Mouse (Mus musculus) midbrain, embryonic 11.5 days (tissue): ENCODE data around the gene Ppp1r27. TPM values are rescaled to one million over a fixed set of nuclear protein-coding genes. Genes with fewer than 3 reads are reported as not detected.
"Not testable (repeated sequence)": the region's sequence is repeated elsewhere in the genome, so short reads cannot be mapped to it uniquely, and the experiment has no call there.

Experiments
- ATAC-seq: fragments of 200-750 bp; cut with Nextera tagmentation; 2 replicates; pipeline ENCODE4 v1.8.0; 2017; ENCODE audit warnings: moderate TSS enrichment, moderate library complexity; ENCODE audit not compliant: low FRiP score
- DNase-seq: peaks from one replicate; pipeline ENCODE4 v3.0.0; 2015; ENCODE audit warnings: low spot score; ENCODE audit errors: missing footprints
- H3K27ac ChIP-seq: fragments of 300-500 bp; sonication (generic); 2 replicates; pipeline ENCODE4 v1.5.1; 2014; ENCODE audit warnings: low read depth, low read length
- H3K27me3 ChIP-seq: fragments of 300-500 bp; sonication (generic); 2 replicates; pipeline ENCODE4 v1.6.1; 2014; ENCODE audit warnings: mild to moderate bottlenecking, low read length, moderate library complexity, mixed read lengths; ENCODE audit not compliant: control insufficient read depth, insufficient read depth
- H3K36me3 ChIP-seq: fragments of 300-500 bp; sonication (generic); 2 replicates; pipeline ENCODE4 v1.6.1; 2014; ENCODE audit warnings: mild to moderate bottlenecking, low read length, moderate library complexity, mixed read lengths; ENCODE audit not compliant: control insufficient read depth, insufficient read depth
- H3K4me1 ChIP-seq: fragments of 300-500 bp; sonication (generic); 2 replicates; pipeline ENCODE4 v1.6.1; 2014; ENCODE audit warnings: low read length; ENCODE audit not compliant: control insufficient read depth, insufficient read depth
- H3K4me2 ChIP-seq: fragments of 300-500 bp; sonication (generic); 2 replicates; pipeline ENCODE4 v1.6.1; 2014; ENCODE audit warnings: mild to moderate bottlenecking, moderate library complexity
- H3K4me3 ChIP-seq: fragments of 300-500 bp; sonication (generic); 2 replicates; pipeline ENCODE4 v1.5.1; 2014; ENCODE audit warnings: low read depth, low read length
- H3K9ac ChIP-seq: fragments of 300-500 bp; sonication (generic); 2 replicates; pipeline ENCODE4 v1.6.1; 2014; ENCODE audit warnings: low read length
- H3K9me3 ChIP-seq: fragments of 300-500 bp; sonication (generic); 2 replicates; pipeline ENCODE4 v1.6.1; 2016; ENCODE audit warnings: low read length; ENCODE audit not compliant: control insufficient read depth
- WGBS: fragments of 180-500 bp; shearing (Covaris S2); extraction: QIAGEN DNeasy Blood & Tissue Kit; methylation state at CpG from one replicate; pipeline ENCODE4 v1.1.7; 2014; 5-methylcytosine and 5-hydroxymethylcytosine counted together
- polyA plus RNA-seq: library from polyadenylated mRNA; unstranded; fragments of >200 nt; fragmentation: Nextera tagmentation; extraction: Ambion mirVana; gene quantifications from 2 replicates; pipeline ENCODE4 v1.2.1, GENCODE M21; 2014

The Ppp1r27 gene
- polyA plus RNA-seq, 1 experiment from 2014 or later: not detected

GRCm38 (mm10) chr11:120515611-120516010 is 35.3 kb downstream of the Ppp1r27 start:
- H3K4me3 ChIP-seq: no peak overlapping the region
- WGBS: 18% methylated on average over 17 of the region's 17 CpGs
- H3K36me3 ChIP-seq: no peaks in the 10 kb centered on the region
- no peaks in the 10 kb centered on the region for H3K27me3 ChIP-seq
- H3K4me2 ChIP-seq: no peak overlapping the region
- H3K27ac ChIP-seq: no peak overlapping the region
- DNase-seq (peak; percentile 99), ATAC-seq (peak; percentile 72)
- no peak overlapping the region for H3K9ac ChIP-seq
- H3K4me1 ChIP-seq: peaks cover 2% of the 10 kb centered on the region
- H3K9me3 ChIP-seq: no peaks in the 10 kb centered on the region

GRCm38 (mm10) chr11:120514262-120514661 is 36.7 kb downstream of the Ppp1r27 start:
- not testable (repeated sequence) for H3K4me1 ChIP-seq, H3K9ac ChIP-seq, H3K9me3 ChIP-seq, DNase-seq, H3K4me2 ChIP-seq, H3K36me3 ChIP-seq, H3K27ac ChIP-seq, ATAC-seq, H3K27me3 ChIP-seq, H3K4me3 ChIP-seq
- 87% methylated on average over 2 of the region's 2 CpGs for WGBS

DNA sequence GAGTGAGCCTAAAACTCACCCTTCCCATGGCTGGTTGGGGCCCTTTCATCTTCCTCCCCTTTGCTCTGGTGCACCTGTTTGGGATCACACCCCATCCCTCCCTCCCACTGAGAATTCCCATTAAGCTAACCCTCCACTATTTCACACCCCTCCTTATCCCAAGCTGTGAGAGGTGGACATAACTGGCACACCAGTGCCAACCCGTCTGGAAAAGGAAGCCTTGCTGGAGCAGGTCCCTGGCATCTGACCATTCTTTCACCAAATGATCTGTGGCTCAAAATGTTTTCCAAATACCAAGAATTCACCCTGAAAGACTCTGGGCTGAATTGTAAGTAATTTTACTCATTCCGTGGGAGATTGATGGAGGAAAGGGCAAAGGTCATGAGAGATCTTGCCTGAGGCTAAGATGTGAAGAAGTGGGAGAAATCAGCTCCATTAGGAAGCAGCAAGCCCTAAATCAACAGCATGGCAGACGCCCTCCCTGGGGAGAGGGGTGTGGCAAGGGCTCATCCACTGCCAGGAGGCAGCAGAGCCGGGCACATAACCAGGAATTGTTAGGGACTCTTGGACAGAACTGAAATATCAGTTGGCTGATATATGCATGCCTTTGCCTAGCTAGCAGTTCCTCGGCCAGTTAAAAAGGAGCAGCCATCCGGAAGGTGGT is 38.0 kb downstream of the Ppp1r27 start:
- Histone ChIP-seq H3K27me3 (no peaks in the 10 kb centered on the region), H3K4me3 (no peak overlapping the region), H3K9ac (no peak overlapping the region), H3K36me3 (no peaks in the 10 kb centered on the region), H3K4me1 (peaks cover 6% of the 10 kb centered on the region), H3K9me3 (no peaks in the 10 kb centered on the region), H3K27ac (no peak overlapping the region), H3K4me2 (no peak overlapping the region)
- 58% methylated on average over 6 of the region's 6 CpGs for WGBS
- ATAC-seq (no peak), DNase-seq (no peak)

GRCm38 (mm10) chr11:120510375-120511030 is 40.4 kb downstream of the Ppp1r27 start:
- no peak overlapping the region for H3K27ac ChIP-seq

GRCm38 (mm10) chr11:120509940-120510339 is 41.0 kb downstream of the Ppp1r27 start:
- DNase-seq: no peak
- Histone ChIP-seq H3K9ac (no peak overlapping the region), H3K27ac (no peak overlapping the region), H3K36me3 (no peaks in the 10 kb centered on the region), H3K4me3 (no peak overlapping the region), H3K27me3 (no peaks in the 10 kb centered on the region), H3K4me2 (0 out of 2 replicates have a peak overlapping the region, but pooled peaks have one; percentile 42), H3K4me1 (peaks cover 6% of the 10 kb centered on the region), H3K9me3 (no peaks in the 10 kb centered on the region)
- ATAC-seq: no peak
- 30% methylated on average over 4 of the region's 4 CpGs for WGBS

More at GRCm38 (mm10) chr11:120510375-120511030, 40.4 kb downstream of the Ppp1r27 start:
- H3K4me1 ChIP-seq: peaks cover 6% of the 10 kb centered on the region
- ATAC-seq (no peak), DNase-seq (peak; percentile 90)
- peak overlapping the region; percentile 42 for H3K4me2 ChIP-seq
- 3% methylated on average over 16 of the region's 16 CpGs for WGBS
- H3K9me3 ChIP-seq: no peaks in the 10 kb centered on the region
- peak overlapping the region; percentile 57 for H3K9ac ChIP-seq
- no peaks in the 10 kb centered on the region for H3K27me3 ChIP-seq
- H3K36me3 ChIP-seq: no peaks in the 10 kb centered on the region
- H3K4me3 ChIP-seq: no peak overlapping the region

DNA sequence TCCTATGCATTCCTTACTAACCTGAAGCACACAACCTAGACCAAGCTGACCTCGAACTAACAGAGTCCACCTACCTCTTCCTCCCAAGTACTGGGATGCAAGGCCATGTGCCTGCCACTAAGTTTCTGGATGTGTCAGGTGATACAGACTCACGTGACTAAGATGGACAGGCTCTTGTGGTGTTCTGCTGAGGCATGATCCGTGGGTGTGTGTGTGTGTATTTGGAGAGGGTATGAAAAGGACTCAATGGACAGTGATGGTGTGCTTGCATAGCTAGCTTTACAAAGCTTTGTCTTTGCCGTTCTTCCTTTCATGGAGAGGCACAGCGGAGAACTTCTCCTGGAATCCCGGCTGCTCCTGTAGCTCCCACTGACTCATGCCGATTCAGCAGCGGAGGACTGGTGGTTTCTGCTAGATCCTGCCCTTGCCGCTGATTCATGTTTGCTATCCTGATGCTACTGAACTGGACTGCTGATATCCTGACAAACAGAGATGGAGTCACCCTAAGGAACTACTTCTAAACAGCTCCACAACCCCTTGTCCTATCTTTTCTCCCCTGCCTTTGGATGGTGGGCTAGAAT is 42.6 kb downstream of the Ppp1r27 start:
- no peak for ATAC-seq
- no peak overlapping the region for H3K4me2 ChIP-seq
- no peak for DNase-seq

GRCm38 (mm10) chr11:120507611-120508289 is 43.2 kb downstream of the Ppp1r27 start:
- H3K27me3 ChIP-seq: no peaks in the 10 kb centered on the region
- H3K4me1 ChIP-seq: peaks cover 6% of the 10 kb centered on the region
- no peaks in the 10 kb centered on the region for H3K36me3 ChIP-seq
- H3K9me3 ChIP-seq: no peaks in the 10 kb centered on the region
- ATAC-seq (no peak), DNase-seq (no peak)
- H3K27ac ChIP-seq: no peak overlapping the region
- no peak overlapping the region for H3K4me2 ChIP-seq
- no peak overlapping the region for H3K9ac ChIP-seq
- no peak overlapping the region for H3K4me3 ChIP-seq
- 84% methylated on average over 13 of the region's 13 CpGs for WGBS

More for the DNA sequence above, 42.6 kb downstream of the Ppp1r27 start:
- H3K4me3 ChIP-seq: no peak overlapping the region
- H3K27me3 ChIP-seq: no peaks in the 10 kb centered on the region
- H3K9ac ChIP-seq: no peak overlapping the region
- no peak overlapping the region for H3K27ac ChIP-seq
- WGBS: 88% methylated on average over 9 of the region's 9 CpGs
- peaks cover 6% of the 10 kb centered on the region for H3K4me1 ChIP-seq
- H3K36me3 ChIP-seq: no peaks in the 10 kb centered on the region
- H3K9me3 ChIP-seq: no peaks in the 10 kb centered on the region

DNA sequence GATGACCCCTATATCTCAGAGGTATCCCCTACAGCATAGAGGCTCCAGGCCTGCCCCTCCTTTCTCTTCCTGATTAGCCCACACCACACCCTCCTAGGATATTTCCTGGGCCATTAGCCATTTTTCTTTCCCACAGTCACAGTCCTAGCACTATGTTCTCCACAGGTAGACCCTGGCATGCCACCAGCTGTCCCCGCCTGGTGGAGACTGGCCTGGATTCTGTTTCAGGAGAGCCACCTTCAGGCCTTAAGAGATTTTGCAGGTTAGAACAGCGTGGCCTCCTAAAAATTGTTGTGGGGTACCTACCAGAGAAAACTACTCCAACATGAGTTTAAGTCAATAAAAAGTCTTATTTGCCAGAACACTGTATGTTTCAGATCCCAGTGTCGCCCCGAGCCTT is 44.0 kb downstream of the Ppp1r27 start:
- ATAC-seq: no peak
- Histone ChIP-seq H3K9me3 (no peaks in the 10 kb centered on the region), H3K4me3 (no peak overlapping the region), H3K27ac (no peak overlapping the region), H3K4me2 (no peak overlapping the region), H3K36me3 (no peaks in the 10 kb centered on the region), H3K4me1 (peaks cover 6% of the 10 kb centered on the region), H3K27me3 (no peaks in the 10 kb centered on the region), H3K9ac (no peak overlapping the region)
- 66% methylated on average over 4 of the region's 4 CpGs for WGBS
- DNase-seq: no peak

GRCm38 (mm10) chr11:120505661-120506060 is 45.3 kb downstream of the Ppp1r27 start:
- H3K27me3 ChIP-seq: no peaks in the 10 kb centered on the region
- no peaks in the 10 kb centered on the region for H3K9me3 ChIP-seq
- H3K4me1 ChIP-seq: peaks cover 5% of the 10 kb centered on the region
- WGBS: 85% methylated on average over 3 of the region's 3 CpGs
- H3K36me3 ChIP-seq: no peaks in the 10 kb centered on the region
- H3K9ac ChIP-seq: no peak overlapping the region
- DNase-seq (no peak), ATAC-seq (no peak)
- H3K4me2 ChIP-seq: no peak overlapping the region
- no peak overlapping the region for H3K4me3 ChIP-seq
- no peak overlapping the region for H3K27ac ChIP-seq
